Mouse (Mus musculus) bone marrow macrophage, adult 2 months (primary cell): ENCODE results near the gene Nod2.

ENCODE experiments used
- CTCF ChIP-seq: IDR thresholded peaks from 2 replicates; pipeline ENCODE4 v1.5.1; 2012; ENCODE audit warnings: low read depth, mild to moderate bottlenecking, low read length, moderate library complexity
- POLR2A ChIP-seq: IDR thresholded peaks from 2 replicates; pipeline ENCODE4 v1.6.1; 2012; ENCODE audit warnings: mild to moderate bottlenecking, low read depth, low read length, borderline replicate concordance

GRCm38 (mm10) chr8:88633343-88633765 is 13.8 kb upstream of the Nod2 start:
- no peak for TF ChIP-seq POLR2A
- TF ChIP-seq CTCF, result no peak
